Mouse (Mus musculus) kidney, adult 2 months (tissue): Measurements from ENCODE around the gene Arhgap6.

Experiments
- CTCF ChIP-seq: fragments of 200-500 bp; conservative IDR thresholded peaks from 2 replicates; pipeline ENCODE4 v1.5.1; 2011; ENCODE audit warnings: low read depth, mild to moderate bottlenecking, control low read depth, low read length, moderate library complexity, mixed read lengths; ENCODE audit not compliant: insufficient read depth, insufficient read length
- POLR2A ChIP-seq: fragments of 200-500 bp; IDR thresholded peaks from one replicate; pipeline ENCODE4 v1.6.1; 2011; ENCODE audit warnings: low read depth, low read length, control low read depth

- TF ChIP-seq CTCF: no peak
- TF ChIP-seq POLR2A: no peak
Observed at GRCm38 (mm10) chrX:168824166-168824565, 29.3 kb downstream of the Arhgap6 start.
